Mouse (Mus musculus) cerebellum, adult 8-10 months (tissue): Measurements from ENCODE around the gene Haus3.

ENCODE experiments used
- DNase-seq: peaks from one replicate; pipeline ENCODE4 v3.0.0; 2022

Haus3 gene

DNA sequence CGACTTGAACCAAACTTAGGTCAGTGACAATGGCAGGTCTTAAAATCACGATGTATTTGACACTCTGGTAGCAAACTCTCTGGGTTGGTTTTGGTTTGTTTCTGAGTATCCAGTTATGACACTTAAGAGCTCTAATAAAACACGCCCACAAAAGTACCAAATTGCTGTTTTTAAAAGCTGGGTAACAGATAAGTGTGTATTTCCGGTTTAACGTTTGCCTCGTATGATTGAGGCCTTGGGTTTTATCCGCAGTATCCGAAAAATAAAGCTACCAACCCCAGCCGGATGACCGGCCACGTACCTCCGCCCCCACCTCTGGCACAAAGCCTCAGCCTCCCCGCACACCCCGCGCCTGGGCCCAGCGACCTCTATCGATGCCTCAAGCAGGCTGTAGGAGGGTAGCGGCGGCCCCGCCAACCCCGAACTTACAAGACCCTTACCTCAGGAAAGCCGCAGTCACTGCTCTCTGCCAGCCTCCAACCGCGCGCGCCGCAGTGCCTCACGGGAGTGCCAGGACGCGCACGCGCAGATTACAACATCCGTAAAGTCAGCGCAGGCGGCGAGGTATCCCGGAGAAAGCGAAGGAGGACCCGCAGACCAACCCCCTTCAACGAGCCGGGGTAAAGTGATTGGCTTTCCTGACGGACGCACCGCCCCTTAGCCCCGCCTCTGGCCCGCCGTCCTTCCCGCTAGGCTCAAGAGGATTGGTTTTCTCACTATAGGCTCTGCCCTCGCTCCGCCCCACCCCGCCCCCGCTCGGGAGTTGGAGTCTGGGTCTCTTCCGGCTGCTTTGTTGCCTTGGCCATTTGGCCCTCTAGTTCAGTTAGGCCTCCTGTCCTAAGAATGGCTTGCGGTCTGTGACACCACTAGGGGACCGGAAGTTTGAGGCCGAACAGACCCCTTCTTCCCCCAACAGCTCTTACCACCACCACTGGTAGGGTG lies at the start of gene Haus3, which contains the start of gene Poln:
Gene Haus3 (minus strand): TSS at position 578 of the 942 bp plus-strand sequence.
Gene Poln (minus strand): TSS at position 499 of the 942 bp plus-strand sequence.
- peak; percentile 94 for DNase-seq

GRCm38 (mm10) chr5:34218672-34219071 lies 49.3 kb upstream of the Haus3 start:
- DNase-seq, result no peak

DNA sequence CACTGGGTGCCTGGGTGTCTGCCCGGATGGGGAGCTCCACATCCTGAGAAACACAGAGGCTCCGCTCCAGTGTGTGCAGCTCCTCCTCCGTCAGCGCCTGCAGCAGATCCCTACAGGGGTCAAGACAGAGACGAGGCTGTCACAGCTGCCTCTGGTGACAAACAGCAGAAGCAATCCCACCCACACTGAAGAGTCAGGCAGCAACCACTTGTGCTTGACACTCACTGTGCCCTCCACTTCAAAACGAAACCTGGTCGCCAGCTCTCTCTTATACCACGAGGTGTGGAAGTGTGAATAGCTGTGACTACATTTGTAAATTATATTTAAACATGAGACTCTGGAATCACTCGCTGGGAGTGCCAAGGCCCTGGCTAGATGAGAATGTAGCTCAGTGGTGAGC lies 48.4 kb upstream of the Haus3 start:
- DNase-seq, result no peak

DNA sequence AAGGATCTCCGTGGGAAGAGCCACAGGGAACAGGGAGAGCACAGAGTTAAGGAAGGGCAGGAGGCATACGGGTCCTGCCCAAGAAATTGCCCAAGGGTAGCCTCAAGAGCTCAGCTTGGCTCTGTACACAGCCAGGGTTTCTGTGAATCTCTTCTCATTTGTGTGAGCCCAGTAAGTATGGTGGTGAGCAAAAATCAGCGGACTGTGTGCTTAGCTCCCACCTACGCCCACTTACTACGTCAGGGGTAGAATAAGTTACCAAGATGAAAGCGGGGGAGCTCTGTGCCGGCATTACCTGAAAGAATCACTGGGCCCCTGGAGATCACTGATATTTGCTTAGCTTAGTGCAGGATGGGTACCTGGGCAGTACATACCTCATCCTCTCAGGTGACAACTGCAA lies 46.7 kb upstream of the Haus3 start:
- no peak for DNase-seq

- no peak for DNase-seq
These were observed 44.3 kb upstream of the Haus3 start for GRCm38 (mm10) chr5:34213659-34214058.

DNA sequence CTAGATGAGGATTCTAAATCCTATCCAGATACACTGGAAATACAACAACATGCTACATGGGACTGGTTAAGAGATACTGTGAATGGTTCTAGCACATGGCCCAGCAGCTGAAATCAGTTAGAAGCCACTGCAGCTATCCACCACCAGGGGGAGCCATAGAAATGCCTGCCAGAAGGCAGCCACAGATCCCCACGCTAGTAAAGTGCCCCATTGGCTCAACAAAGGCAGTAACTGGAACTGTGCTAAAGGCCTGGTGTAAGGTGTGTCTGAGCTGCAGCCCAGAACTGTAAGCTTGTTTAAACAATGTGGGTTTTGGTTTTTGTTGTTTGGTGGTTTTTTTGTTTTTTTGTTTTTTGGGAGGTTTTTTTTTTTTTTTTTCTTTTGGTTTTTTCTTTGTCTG lies 41.0 kb upstream of the Haus3 start:
- peak; percentile 77 for DNase-seq

DNA sequence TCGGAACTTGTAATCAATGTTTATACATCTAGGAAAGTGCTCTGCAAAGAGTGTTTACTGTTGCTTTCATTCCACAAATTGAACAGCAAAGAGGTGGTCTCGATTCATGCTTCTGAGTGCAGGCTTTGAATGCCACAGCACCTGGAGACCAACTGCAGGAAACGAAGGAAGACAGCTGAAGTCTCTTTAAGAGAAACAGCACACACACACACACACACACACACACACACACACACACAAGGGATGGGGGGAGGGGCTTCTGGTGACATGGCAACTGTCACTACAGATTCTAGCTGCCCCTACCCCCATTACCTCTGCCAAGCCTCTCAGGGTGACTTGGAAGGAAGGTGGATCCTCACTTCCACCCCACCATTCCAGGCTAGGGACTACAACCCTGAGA lies 38.2 kb upstream of the Haus3 start:
- no peak for DNase-seq

DNA sequence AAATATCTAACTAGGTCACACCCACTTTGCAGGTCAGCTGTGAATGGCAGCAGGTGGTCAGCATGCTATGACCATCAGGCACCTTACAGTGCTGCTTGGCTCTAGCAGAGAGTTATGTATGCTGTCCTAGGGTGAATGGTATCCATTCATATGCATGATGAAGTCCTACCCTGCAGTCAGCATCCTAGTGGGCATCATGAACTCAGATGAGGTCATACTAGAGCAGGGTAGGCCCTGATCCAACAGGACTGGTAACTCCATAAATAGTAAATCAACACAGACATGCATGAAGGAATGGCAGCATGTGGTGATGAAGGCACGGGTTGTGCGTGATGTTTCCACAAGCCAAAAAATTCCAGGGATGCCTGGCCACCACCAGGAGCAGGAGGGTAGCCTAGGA lies 36.5 kb upstream of the Haus3 start:
- no peak for DNase-seq

DNA sequence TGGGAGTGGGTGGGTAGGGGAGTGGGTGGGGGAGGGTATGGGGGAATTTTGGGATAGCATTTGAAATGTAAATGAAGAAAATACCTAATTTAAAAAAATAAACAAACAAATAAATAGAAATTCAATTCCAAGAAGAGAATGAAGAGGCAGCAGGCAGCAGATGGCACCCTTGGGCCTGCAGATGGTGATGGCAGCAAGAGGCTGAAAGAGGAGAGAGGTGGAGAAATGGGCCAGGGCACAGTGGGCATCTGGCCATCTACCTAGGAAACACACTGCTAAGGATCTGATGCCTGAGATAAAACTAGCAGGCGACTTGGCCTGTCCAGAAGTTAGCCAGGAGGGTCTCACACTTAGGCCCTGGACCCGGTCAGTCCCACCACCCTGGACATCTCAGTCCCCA lies 35.6 kb upstream of the Haus3 start:
- peak; percentile 82 for DNase-seq

GRCm38 (mm10) chr5:34202006-34202405 lies 32.7 kb upstream of the Haus3 start:
- DNase-seq, result no peak

- no peak for DNase-seq
These were observed 32.1 kb upstream of the Haus3 start for GRCm38 (mm10) chr5:34201396-34201795.

GRCm38 (mm10) chr5:34198615-34199014 lies 29.3 kb upstream of the Haus3 start:
- DNase-seq, result no peak

DNA sequence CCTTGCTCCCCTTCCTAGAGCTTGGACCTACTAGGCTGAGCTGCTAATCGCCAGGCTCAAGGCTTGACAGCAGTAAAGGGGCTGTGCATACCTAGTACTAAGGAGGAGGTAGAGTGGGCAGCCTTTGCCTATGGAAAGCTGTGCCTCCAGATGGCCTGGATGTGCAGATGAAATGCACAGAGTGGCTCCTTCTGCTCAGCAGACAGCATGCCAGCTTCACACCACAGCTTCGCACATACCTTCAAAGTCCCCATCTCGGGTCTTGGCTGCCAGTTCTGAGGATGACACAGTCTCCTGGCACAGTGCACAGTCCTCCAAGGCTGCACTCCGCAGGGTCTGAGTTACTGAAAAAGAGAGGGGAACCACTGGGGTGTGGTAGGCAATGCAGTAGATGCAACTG lies 27.9 kb upstream of the Haus3 start:
- no peak for DNase-seq

DNA sequence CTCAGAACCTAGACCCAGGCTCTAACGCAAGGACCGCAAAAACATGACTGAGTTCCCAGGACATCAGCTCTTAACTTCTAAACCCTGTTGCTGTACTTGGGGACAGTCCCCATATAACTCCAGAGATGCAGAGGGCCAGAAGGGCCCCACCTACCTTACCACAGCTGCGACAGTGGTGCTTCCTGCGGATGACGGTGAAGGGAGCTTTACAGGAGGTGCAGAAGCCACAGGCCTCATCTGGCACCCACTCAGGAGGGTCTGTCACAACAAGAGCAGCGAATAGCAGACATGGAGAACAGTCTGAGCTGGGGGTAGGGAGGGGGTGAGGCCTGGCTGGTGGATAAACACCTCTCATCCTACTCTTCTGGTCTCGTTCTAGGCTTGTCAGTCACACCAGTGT lies 27.1 kb upstream of the Haus3 start:
- DNase-seq, result no peak

DNA sequence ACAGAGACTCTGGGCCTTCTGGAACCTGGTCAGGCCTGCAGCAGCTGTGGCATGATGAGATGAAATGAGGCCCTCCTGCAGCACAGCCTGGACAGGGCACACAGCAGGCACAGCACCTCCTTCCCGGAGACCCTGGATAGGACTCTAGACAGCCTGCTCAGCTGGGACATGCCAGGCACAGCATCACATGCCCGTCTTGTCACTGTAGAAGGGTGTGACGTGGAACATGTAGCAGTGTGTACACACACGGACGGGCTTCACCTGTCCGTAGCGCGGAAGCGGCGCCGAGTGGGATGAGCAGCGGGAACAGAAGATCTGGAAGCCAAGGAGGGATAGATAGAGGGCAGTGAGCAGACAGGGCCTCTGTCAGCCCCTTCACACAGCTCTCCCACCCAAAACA lies 26.5 kb upstream of the Haus3 start:
- DNase-seq, result no peak

DNA sequence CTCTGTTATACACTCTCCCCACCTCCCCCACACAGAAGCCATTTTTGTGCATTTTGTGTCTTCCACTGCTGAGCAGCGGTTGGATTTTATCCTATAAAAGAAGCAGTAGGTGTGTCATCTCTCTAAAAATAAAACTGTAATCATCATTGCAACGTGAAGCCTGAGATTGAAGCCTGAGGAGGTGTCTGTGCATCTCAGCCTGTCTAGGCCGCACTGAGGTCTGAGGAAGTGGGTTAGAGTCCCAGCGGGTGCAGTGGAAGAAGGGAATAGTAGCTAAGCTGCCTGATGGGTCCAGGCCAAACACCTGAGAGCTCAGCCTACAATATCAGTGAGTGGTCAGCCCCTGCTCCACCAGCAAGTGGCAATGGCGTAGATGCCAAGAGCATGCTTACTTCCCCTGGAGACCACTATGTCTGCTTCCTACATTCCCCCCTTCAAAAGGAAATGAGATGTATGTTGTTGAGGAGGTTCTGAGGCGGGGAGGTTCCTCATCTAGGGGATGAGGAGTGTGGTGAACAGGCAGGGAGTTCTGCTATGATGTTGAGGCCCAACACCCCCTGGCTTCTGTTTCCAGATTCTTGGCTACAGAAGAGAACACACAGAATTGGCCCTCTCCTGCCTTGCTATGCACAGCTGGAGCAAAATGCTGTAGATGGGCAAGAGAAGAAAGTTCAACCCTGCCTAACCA lies 25.8 kb upstream of the Haus3 start:
- DNase-seq, result no peak

DNA sequence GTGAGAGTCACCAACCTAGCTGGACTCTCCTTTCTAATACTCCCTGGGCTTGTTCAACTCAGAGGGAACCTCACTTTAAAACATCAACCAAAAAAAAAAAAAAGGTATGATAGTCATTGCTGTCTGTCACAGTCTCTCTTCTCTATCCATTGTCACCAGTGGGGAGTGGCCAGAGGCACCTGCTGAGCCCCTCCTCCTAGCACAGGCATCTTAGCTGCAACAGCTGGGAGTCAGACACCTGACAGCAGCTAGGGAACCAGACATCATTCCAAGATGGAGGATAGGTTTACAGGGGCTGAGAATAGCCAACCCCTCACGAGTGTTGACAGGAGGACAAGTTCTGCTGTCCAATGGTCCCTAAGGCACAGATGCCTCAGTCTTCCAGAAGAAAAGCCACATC lies 25.1 kb upstream of the Haus3 start:
- no peak for DNase-seq

DNA sequence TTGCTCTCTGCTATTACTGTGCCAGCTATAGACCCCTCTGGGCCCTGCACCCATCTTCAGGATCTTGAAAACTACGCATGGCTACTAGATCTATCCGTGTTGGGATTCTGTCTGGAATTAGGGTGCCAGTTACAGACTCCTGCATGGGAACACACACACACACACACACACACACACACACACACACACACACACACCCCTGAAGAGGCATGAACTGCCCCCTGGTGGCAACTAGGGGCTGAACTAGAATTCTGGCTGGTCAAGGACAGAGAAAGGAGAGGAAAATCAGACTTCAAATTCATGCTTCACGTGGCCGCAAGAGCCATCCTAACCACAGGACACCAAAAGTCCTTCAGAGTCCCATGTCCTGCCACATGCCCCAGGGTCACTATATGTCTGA lies 22.5 kb upstream of the Haus3 start:
- no peak for DNase-seq

DNA sequence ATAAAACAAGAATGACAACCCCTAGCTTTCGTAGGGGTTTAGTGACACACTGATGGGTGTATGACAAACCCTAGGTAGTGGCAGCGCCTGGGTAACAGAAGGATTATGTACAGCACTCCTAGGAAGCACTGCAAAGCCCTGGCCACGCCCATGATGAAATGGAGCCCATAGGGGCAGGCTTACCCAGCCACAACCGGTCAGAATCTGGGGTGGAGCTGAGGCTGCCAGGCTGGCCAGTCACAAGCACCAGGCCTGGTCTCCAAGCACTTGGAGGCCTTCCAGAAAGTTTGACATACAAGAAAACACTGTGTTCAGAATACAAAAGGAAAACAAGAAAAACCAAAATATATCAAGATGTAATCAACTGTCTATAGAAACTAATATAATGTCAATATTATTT lies 21.7 kb upstream of the Haus3 start:
- DNase-seq, result no peak

DNA sequence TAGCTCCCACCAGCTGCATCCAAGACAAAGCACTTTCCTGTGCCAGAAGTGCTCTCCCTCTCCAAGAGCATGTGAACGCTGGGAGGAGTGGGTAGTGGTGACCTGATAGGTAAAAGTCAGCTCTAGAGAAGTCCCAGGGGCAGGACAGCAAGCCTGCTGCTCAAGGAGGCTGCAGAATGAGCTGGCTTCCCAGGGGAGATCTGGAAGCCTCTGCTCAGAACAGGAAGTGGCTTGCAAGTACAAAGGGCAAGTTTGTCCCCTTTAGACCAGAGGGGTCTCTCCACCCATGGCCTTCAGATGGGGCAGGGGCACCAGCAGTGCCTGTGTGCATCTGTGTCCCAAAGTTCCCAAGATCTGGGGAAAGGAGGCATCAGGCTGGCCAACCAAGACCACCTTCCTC lies 20.2 kb upstream of the Haus3 start:
- no peak for DNase-seq

- DNase-seq, result no peak
These were observed 19.5 kb upstream of the Haus3 start for GRCm38 (mm10) chr5:34188856-34189255.

DNA sequence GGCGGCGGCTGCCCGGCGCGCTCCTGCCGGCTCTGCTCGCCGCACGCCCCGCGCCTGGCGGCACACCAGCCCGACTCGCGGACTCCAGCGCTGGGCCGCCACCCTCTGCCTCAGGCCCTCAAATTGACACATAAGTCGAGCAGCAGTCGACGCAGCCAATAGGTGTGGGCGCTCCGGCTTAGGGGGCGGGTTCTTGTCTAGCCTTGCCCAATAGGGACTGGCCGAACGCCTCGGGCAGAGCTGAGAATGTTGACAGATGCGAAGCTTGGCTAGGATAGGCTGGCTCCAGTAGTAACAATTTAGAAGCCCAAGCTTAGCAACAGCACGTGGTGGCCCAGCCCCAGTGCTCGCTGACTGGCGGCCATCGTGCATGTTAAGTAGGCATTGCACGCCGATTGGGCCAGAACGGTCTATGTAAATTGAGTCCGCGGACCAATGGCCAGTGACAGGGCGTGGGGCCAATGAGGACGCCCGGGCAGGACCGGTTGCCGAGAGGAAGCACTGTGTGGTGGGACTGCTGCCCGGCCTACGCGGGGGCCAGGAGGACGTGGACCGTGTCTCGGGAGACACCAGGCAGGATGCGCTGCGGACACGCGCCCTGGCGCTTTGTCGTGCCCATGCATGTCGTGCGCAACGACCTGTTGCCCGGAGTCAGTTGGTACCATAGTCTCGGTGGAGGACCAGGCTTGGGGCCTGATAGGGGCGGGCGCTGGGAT lies 18.4 kb upstream of the Haus3 start, which contains the start of gene Mxd4:
Gene Mxd4 (minus strand): TSS at position 120 of the 716 bp plus-strand sequence.
- DNase-seq, result peak; percentile 99

GRCm38 (mm10) chr5:34186961-34187391 lies 17.6 kb upstream of the Haus3 start:
- no peak for DNase-seq
